Mouse (Mus musculus): ENCODE results near the gene N4bp2l2.
"Not testable (repeated sequence)": the region's sequence is repeated elsewhere in the genome, so short reads cannot be mapped to it uniquely, and the experiment has no call there.

N4bp2l2 gene

DNA sequence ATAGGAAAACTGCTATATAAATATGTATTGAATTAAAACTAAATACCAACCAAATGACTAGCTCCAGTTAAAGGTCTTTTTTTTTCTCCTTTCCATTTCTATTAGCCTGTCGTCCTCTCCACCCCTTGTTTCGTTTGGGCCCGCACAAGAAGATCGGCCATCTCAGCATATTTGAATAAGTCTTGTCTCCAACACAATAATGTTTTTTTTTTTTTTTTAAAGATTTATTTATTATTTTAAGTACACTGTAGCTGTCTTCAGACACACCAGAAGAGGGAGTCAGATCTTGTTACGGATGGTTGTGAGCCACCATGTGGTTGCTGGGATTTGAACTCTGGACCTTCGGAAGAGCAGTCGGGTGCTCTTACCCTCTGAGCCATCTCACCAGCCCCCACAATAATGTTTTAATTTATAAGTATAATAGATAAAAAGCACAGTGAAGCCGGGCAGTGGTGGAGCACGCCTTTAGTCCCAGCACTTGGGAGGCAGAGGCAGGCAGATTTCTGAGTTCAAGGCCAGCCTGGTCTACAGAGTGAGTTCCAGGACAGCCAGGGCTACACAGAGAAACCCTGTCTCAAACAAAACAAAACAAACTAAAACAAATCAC lies at the start of gene N4bp2l2:
TSS of gene N4bp2l2 (minus strand) at position 51 of the 607 bp plus-strand sequence.
- DNase-seq (ENCODE audit: low read depth, low spot score): not testable (repeated sequence)

DNA sequence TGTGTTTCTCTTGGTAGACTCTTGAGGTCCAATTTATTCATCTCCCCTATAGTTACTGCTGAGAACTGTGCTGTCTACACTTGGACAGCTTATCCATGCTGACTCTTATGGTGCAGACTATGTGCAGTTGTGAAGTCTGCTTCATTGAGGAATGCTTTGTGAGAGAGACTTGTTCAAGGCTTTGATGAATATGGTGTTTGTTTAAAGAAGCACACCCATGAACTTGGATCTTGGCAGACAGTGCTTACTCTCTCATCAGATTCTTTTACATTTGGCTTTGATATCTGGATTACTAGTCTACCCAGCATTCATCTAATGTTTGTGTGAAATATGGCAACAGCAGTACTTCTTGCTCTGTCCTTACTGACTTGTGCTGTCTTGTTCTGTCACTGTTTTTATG lies 47.4 kb upstream of the N4bp2l2 start:
- no peak for DNase-seq (ENCODE audit: low read depth, low spot score)

DNA sequence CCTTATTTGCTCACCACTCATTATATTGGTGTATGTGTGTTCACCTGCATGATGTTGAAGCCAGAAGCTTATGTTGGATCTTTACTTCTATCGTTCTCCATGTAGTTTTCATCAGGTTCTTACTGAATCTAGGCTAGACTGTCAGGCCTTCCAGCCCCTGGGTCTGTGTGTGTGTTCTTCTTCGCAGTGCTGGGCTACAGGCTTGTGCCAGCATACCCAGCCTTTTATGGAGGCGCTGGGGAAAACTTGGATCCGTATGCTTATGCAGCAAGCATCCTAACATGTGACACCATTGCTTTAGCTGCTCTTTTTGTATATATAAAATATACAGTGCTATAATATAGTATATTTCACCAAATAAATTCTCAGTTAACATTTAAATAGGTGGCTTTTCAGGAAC lies 45.5 kb upstream of the N4bp2l2 start:
- DNase-seq (ENCODE audit: low read depth, low spot score): no peak

DNA sequence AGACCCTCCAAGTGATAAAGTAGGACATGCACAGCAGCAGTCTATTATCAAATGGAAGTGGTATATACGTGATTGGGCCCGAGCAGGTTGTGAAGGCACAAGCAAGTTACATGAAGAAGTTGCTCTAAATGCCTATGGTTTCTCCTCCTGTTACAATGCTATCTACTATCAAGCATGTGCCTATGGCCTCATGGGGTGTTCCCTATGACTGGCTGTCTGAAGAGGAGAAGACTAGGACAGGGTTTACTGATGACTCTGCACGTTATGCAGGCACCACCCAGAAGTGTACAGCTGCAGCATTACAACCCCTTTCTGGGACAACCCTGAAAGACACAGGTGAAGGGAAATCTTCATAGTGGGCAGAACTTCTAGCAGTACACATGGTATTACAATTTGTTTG lies 41.2 kb upstream of the N4bp2l2 start:
- DNase-seq (ENCODE audit: low read depth, low spot score): not testable (repeated sequence)

DNA sequence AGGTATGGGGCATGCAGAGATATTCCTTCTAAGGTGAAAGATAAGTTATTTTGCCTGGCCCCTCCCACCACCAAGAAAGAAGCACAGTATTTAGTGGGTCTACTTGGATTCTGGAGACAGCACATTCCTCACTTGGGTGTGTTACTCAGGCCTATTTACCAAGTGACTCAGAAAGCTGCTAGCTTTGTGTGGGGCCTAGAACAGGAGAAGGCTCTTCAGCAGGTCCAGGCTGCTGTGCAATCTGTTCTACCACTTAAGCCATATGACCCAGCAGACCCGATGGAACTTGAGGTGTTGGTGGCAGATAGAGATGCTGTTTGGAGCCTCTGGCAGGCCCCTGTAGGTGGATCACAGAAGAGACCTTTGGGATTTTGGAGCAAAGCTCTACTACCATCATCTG lies 40.7 kb upstream of the N4bp2l2 start:
- DNase-seq (ENCODE audit: low read depth, low spot score): peak; percentile 47

DNA sequence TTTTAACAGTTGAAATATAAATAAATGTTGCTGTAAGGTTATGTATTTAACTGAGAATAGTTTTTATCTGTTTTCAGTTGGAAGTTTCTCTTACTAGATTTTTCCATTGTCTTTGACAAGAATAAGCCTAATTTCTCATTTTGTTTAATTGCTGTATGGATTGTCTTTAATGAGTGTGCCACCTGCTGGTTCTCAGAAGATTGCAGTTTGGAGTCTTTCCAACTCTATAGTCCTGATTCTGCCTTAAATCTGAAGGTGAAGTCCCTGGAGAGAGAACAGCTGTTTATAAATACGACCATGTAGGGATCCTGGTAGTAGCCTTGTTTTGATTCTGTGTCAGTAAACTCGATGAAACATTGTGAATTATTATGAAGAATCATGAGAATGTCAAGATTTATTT lies 36.7 kb upstream of the N4bp2l2 start:
- peak; percentile 39 for DNase-seq (ENCODE audit: low read depth, low spot score)

DNA sequence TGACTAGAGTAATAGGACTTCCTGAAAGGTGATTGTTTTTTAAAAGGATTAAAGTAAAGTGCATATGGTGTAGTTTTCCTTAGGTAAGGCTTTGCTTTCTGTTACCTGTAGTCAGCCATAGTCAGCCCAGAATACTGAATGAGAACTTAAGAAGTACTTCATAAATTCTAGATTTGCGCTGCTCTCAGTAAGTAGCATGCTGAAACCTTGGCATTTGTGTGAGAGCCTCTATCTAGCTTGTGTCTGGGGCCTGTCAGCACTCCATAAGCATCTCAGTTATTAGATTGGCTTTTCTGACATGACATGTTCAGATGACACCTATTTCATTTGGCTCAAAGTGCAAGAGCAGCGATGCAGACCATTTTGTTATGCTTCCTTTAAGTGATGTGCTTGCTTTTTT lies 27.3 kb upstream of the N4bp2l2 start:
- DNase-seq (ENCODE audit: low read depth, low spot score): no peak

DNA sequence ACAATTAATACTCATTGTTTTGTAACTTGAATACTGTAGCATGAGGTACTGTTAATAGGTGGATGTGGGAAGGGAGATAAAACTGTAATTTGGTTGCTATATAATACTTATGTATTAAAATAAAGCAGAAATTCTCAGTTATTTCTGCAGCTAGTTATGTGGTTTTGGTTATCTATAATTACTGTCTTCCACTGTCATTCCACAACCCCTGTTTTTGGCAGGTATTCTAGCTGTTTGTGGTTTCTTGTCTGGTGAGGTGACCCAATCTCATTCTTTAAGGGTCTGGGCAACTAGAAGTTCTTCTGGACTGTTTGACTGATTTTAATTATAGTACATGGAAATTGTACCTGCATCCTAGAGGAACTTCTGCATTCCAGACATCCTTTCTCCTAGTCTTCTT lies 24.7 kb upstream of the N4bp2l2 start:
- DNase-seq (ENCODE audit: low read depth, low spot score): no peak

DNA sequence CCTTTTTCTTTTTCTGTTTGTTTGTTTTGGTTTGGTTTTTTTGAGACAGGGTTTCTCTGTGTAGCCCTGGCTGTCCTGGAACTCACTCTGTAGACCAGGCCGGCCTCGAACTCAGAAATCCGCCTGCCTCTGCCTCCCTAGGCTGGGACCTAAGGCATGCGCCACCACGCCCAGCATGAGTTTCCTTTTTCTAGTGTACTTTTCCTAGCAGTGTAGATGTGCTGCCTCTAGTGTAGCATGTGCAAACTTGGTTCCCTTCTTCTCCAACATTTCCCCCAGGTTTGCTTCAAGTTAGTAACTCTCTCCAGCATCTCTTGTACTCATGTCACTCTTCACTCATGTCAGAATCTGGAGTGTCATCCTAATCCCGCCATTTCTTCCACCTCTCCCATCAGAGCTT lies 16.9 kb upstream of the N4bp2l2 start:
- DNase-seq (ENCODE audit: low read depth, low spot score): not testable (repeated sequence)

DNA sequence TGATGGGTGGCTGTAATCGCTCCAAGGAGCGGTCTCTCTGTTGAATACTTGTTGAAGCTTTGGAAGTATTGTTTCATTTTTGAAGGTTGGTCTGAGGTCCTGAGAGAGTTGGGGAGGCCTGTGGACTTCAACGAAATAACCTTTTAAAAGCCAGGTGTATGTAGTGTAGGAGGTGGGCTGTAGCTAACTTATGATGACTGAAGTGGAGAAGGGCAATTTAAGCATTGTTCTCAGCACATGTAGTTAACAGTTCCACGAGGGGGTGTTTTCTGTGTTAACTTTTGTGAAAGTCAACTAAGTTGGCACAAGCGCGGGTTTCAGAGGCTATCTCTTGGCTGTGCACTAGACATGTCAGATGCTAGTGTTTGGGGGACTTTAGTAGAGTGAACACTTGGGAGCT lies 8.9 kb upstream of the N4bp2l2 start:
- DNase-seq (ENCODE audit: low read depth, low spot score): no peak

DNA sequence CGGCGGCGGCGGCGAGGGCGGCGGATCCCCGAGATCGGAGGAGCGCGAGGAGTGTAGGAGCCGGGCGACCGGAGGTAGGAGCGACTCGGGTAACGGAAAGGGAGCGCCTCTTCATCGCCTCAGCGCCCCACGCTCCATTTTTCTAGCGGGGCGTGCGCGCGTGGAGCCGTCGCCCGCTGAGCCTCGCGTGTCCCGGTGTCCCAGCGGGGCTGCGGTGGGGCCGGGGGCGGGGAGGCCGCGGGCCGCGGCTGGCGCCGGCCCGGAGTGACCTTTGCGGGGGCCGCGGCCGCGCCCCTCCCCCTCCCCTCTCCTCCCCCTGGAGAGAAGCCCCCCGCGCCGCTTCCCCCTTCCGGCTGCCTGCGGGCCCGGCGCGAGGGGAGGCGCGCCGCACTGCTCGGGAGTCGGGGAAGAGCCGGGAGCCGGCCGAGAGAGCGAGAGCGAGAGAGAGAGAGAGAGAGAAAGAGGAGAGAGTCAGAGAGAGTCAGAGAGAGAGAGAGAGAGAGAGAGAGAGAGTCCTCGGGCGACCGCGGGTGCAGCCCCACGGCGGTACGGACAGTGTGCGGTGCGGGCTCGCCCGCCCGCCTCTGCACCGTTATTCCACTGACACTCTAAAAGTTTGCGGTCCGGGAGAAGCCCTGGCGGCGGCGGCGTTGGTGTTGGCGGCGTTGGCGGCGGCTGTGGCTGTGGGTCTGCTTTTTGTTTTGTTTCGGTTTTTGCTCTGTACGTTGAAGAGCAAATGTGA lies 8.1 kb upstream of the N4bp2l2 start:
- peak; percentile 45 for DNase-seq (ENCODE audit: low read depth, low spot score)

DNA sequence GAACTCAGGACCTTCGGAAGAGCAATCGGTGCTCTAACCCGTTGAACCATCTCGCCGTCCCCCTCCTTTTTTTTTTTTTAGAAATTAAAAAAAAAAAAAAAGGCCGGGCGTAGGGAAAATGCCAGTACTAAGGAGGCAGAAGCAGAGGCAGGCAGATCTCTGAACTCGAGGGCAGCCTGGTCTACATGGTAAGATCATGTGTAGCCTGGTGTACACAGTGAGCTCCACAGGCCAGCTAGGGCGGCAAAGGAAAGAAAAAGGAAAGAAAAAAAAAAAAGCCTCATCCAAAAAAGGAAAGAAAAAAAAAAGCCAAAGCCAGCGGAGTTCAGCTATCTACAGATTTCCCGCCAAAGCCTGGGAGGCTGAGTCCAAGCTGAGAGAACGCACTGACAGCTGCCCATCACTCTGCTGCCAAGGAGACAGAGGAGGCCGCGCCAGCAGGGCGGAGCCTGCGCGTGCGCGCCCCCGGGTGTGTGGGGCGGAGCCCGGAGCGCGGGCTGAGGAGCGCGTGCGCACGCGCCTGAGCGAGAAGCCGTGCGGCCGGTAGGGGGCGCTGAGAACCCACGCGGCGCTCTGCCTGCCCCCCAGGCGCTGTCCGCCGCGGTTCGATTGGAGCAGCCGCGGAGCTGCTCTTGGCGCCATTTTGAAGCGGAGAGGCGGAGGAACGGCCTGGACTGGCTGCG lies 7.3 kb upstream of the N4bp2l2 start, which contains the start of gene Pds5b:
TSS of gene Pds5b (plus strand) at position 587 of the 683 bp plus-strand sequence.
- peak; percentile 95 for DNase-seq (ENCODE audit: low read depth, low spot score)

DNA sequence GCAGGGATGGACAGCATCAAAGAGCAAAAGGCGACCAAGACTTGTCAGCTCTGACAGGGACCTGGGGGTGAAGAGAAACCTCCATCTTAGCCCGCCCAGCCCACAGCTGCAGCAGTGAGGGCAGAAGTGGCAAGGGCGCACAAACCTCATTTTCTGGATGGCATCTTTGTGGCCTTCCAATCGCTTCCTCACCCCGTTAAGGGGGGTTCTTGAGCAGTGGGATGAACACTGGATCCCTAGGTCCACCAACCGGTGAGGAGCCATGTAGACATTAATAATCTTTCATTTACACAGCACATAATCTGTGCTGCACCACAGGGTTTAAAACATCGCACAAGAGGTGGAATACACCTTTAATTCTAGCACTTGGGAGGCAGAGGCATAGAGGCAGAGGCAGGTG lies 6.4 kb upstream of the N4bp2l2 start:
- no peak for DNase-seq (ENCODE audit: low read depth, low spot score)

DNA sequence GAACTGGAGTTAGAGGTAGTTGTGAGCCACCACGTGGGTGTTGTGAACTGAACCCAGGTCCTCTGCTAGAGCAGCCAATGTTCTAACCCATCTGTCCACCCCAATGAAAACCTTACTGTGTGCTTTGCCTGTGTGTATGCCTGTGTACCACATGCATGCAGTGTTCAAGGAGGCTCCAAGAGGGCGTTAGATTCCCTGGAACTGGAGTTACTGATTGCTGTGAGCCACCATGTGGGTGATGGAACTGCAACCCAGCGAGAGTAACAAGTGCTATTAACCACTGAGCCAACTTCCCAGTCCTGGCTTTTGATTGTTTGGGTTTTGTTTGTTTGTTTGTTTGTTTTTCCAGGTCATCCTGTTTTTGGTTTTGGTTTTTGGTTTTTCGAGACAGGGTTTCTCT lies 2.7 kb upstream of the N4bp2l2 start:
- peak; percentile 34 for DNase-seq (ENCODE audit: low read depth, low spot score)

DNA sequence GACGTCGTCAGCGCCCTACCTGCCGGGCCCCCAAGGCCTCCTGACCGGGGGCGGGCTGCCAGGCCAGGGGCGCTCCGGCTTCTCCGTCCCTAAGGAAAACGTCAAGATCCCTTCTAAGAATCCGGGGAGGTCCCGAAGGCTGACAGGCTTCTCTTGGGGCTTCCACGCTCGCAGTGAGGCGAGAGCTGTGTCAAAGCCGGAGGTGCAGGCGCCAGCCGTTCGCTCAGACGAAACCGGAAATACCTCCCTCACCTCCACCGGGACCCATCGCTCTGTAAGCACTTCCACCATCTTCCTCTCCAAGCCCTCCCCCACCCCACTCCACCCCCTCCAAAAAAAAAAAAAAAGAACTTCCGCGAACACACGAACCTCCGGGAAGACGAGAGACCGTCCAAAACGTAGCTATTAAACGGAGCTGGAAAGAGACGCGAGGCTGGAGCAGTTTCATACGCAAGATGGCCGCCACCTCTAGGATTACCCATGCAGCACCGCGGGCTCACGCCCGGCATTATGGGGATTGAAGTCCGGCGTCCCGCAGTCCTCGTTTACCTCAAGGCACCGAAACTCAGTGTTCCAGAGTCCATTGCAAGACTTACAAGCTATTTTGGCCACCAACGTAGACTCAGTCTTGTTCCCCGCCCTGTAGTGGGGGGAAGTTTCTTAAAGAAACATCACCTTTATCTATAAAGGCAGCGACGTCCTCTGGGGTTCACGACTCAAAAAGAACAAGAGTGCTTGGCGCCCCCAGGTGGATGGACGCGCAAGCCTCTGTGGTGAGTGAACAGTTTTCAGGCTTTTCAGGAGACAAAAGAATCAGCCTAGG lies 640 bp downstream of the N4bp2l2 start:
- DNase-seq (ENCODE audit: low read depth, low spot score): peak; percentile 100

DNA sequence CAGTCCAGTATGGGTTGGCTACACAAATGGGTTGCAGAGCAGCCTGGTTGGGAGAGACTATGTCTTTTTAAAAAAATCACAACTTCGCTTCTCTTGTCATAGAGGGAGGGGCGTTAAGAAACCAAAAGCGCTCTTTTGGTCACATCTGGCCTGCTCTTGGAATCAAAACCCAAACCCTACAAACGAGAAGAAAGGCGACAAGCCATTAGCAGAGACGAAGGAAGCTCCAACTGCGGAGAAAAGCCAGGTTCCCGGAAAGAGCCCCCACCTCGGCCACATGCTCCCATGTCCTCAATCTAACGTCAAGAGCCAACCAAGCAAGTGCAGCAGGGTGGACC lies 1.2 kb downstream of the N4bp2l2 start:
- DNase-seq (ENCODE audit: low read depth, low spot score): no peak

DNA sequence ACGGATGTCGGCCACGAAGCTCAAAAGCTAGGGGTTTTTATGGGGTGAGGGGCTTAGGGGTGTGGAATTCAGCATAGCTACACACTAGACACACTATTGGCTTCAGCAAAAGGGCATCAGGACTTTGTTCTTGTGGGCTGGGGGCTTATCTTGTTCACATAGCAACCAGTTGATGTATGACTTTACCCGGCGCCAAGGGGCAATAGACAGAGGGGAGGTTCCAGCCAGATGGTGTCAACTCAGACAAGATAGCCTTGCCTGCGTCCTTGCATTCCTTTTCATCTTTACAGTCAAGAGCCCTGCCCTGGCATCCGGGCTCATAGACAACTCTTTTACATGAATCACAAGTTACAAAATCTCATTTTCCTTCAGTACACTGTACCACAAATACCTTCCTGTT lies 2.1 kb downstream of the N4bp2l2 start:
- DNase-seq (ENCODE audit: low read depth, low spot score): not testable (repeated sequence)

DNA sequence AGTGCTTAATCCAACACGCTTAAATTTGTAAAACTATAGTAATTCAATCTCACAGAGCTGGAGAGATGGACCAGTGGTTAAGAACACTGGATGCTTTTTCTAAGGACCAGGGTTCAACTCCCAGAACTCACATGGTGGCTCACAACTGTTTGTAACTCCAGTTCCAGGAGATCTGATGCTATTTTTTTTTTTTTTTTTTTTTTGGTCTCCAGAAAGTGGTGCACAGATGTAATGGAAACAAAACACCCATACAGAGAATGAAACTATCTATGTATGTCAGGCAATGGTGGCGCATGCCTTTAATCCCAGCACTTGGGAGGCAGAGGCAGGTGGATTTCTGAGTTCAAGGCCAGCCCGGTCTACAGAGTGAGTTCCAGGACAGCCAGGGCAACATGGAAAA lies 5.7 kb downstream of the N4bp2l2 start:
- not testable (repeated sequence) for DNase-seq (ENCODE audit: low read depth, low spot score)

DNA sequence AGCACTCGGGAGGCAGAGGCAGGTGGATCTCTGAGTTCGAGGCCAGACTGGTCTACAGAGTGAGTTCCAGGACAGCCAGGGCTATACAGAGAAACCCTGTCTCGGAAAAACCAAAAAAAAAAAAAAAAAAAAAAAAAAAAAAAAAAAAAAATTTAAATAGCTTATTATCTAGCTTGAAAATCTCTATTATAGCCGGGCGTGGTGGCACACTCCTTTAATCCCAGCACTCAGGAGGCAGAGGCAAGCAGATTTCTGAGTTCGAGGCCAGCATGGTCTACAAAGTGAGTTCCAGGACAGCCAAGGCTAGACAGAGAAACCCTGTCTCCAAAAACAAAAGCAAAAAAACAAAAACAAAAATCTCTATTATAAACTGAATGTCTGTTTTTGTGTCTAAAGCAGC lies 6.6 kb downstream of the N4bp2l2 start:
- DNase-seq (ENCODE audit: low read depth, low spot score): not testable (repeated sequence)

DNA sequence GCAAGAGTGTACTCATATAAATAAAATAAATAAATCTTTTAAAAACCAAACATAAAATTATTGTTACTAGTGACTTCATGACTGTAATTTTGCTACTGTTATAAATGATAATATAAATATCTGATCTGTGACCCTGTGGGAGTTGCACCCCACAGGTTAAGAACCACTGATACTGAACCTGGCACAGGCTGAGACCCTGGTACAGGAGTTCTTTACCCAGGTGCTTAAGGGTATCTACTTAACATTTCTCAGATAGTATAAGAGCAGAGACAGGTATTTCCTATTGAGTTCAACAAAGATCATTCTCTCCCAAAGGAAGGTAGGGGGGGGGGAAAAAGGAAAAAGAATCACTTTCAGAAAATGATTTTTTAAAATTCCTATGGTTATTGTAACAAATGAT lies 11.4 kb downstream of the N4bp2l2 start:
- DNase-seq (ENCODE audit: low read depth, low spot score): no peak

DNA sequence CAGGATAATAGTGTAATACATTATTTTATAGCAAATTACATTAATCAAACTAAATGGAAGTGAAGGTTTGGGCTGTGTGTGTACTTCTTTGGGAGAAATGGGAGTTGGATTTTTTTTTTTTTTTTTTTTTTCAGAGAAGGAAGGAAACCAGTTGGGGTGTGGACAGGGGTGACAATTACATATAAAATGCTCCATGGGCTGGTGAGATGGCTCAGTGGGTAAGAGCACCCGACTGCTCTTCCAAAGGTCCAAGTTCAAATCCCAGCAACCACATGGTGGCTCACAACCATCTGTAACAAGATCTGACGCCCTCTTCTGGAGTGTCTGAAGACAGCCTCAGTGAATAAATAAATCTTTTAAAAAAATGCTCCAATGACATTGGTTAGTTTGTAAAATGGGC lies 13.4 kb downstream of the N4bp2l2 start:
- DNase-seq (ENCODE audit: low read depth, low spot score): peak; percentile 27

DNA sequence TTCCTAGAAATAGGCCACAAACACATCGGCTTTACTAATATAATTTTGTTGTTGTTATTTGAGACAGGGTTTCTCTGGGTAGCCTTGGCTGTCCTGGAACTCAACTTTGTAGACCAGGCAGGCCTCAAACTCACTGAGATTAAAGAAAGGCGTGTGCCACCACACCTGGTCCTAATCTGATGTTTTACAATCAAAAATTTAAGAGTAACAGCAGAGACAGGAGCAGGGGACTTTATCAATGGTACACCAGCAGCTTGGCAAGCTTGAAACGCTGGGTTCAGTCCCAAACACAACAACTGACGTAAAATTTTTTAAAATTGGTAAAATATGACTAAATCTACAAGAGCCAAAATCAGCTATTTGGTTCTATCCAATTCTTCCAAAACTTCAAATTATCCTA lies 21.1 kb downstream of the N4bp2l2 start:
- DNase-seq (ENCODE audit: low read depth, low spot score): no peak

All from R1 (cell line).